Mouse (Mus musculus) midbrain, embryonic 13.5 days (tissue): ENCODE results near the gene Slc25a25. TPM values are rescaled to one million over a fixed set of nuclear protein-coding genes. Genes with fewer than 3 reads are reported as not detected.
"Not testable (repeated sequence)": the region's sequence is repeated elsewhere in the genome, so short reads cannot be mapped to it uniquely, and the experiment has no call there.

ENCODE experiments used
- ATAC-seq: fragments of 200-750 bp; cut with Nextera tagmentation; 2 replicates; pipeline ENCODE4 v1.8.0; 2017; ENCODE audit warnings: mild to moderate bottlenecking, moderate TSS enrichment, moderate library complexity
- H3K27ac ChIP-seq: fragments of 300-500 bp; sonication (generic); 2 replicates; pipeline ENCODE4 v1.5.1; 2015; ENCODE audit warnings: inconsistent platforms, mild to moderate bottlenecking, moderate library complexity
- H3K27me3 ChIP-seq: fragments of 300-500 bp; sonication (generic); 2 replicates; pipeline ENCODE4 v1.6.1; 2015; ENCODE audit warnings: mild to moderate bottlenecking, inconsistent platforms
- H3K36me3 ChIP-seq: fragments of 300-500 bp; sonication (generic); 2 replicates; pipeline ENCODE4 v1.6.1; 2015; ENCODE audit warnings: mild to moderate bottlenecking, inconsistent platforms
- H3K4me1 ChIP-seq: fragments of 300-500 bp; sonication (generic); replicated peaks from 2 replicates; pipeline ENCODE4 v1.6.1; 2015; ENCODE audit warnings: inconsistent platforms
- H3K4me2 ChIP-seq: fragments of 300-500 bp; sonication (generic); replicated peaks from 2 replicates; pipeline ENCODE4 v1.6.1; 2015; ENCODE audit warnings: moderate library complexity, mild to moderate bottlenecking, inconsistent platforms
- H3K4me3 ChIP-seq: fragments of 300-500 bp; sonication (generic); replicated peaks from 2 replicates; pipeline ENCODE4 v1.5.1; 2015; ENCODE audit warnings: mild to moderate bottlenecking, inconsistent platforms
- H3K9ac ChIP-seq: fragments of 300-500 bp; sonication (generic); replicated peaks from 2 replicates; pipeline ENCODE4 v1.6.1; 2015; ENCODE audit warnings: mild to moderate bottlenecking, inconsistent platforms
- H3K9me3 ChIP-seq: fragments of 300-500 bp; sonication (generic); 2 replicates; pipeline ENCODE4 v1.6.1; 2016; ENCODE audit warnings: mild to moderate bottlenecking, inconsistent platforms
- WGBS: fragments of 180-500 bp; shearing (Covaris S2); methylation state at CpG from one replicate; pipeline ENCODE4 v1.1.7; 2015; 5-methylcytosine and 5-hydroxymethylcytosine counted together
- polyA plus RNA-seq: library from polyadenylated mRNA; unstranded; fragments of >200 nt; fragmentation: Nextera tagmentation; extraction: Ambion mirVana; gene quantifications from 2 replicates; pipeline ENCODE4 v1.2.1, GENCODE M21; 2015

Gene Slc25a25
- polyA plus RNA-seq = 45.4 and 50.1 TPM in 2 replicates

- Histone ChIP-seq H3K4me3 (peak within 1 kb of the TSS; percentile 79), H3K36me3 (peaks cover 10% of the 10 kb centered on the region), H3K4me1 (peaks cover 48% of the 10 kb centered on the region), H3K4me2 (peak within 1 kb of the TSS; percentile 78), H3K27ac (peak within 1 kb of the TSS; percentile 94), H3K9ac (peak within 1 kb of the TSS; percentile 85), H3K9me3 (no peaks in the 10 kb centered on the region), H3K27me3 (no peaks in the 10 kb centered on the region)
- ATAC-seq = peak; percentile 93
- WGBS = under 1% methylated on average over 103 of the region's 103 CpGs
These were observed at the start of gene Slc25a25 for GRCm38 (mm10) chr2:32450881-32451844. Gene Slc25a25 (minus strand): TSS chr2:32451445.

- Histone ChIP-seq H3K4me2 (no peak overlapping the region), H3K27ac (no peak overlapping the region), H3K9me3 (no peaks in the 10 kb centered on the region), H3K9ac (no peak overlapping the region), H3K4me1 (no peaks in the 10 kb centered on the region), H3K4me3 (no peak overlapping the region), H3K27me3 (no peaks in the 10 kb centered on the region), H3K36me3 (no peaks in the 10 kb centered on the region)
- ATAC-seq = no peak
- WGBS = 80% methylated on average over 5 of the region's 5 CpGs
These were observed 49.2 kb upstream of the Slc25a25 start for GRCm38 (mm10) chr2:32500461-32500860.

- H3K36me3 ChIP-seq = no peaks in the 10 kb centered on the region
- no peak overlapping the region for H3K27ac ChIP-seq
- no peak overlapping the region for H3K9ac ChIP-seq
- H3K9me3 ChIP-seq = no peaks in the 10 kb centered on the region
- H3K4me2 ChIP-seq = no peak overlapping the region
- no peaks in the 10 kb centered on the region for H3K27me3 ChIP-seq
- no peak for ATAC-seq
- H3K4me3 ChIP-seq = no peak overlapping the region
- 88% methylated on average over 4 of the region's 4 CpGs for WGBS
- H3K4me1 ChIP-seq = no peaks in the 10 kb centered on the region
These were observed 48.1 kb upstream of the Slc25a25 start for GRCm38 (mm10) chr2:32499365-32499764.

- Histone ChIP-seq H3K4me3 (no peak overlapping the region), H3K27me3 (no peaks in the 10 kb centered on the region), H3K36me3 (no peaks in the 10 kb centered on the region), H3K9me3 (no peaks in the 10 kb centered on the region), H3K9ac (no peak overlapping the region), H3K4me2 (no peak overlapping the region), H3K27ac (no peak overlapping the region), H3K4me1 (no peaks in the 10 kb centered on the region)
- 69% methylated on average over 5 of the region's 5 CpGs for WGBS
- no peak for ATAC-seq
These were observed 44.9 kb upstream of the Slc25a25 start for GRCm38 (mm10) chr2:32496190-32496589.

- Histone ChIP-seq H3K9me3 (no peaks in the 10 kb centered on the region), H3K4me3 (no peak overlapping the region), H3K27ac (no peak overlapping the region), H3K4me2 (no peak overlapping the region), H3K9ac (no peak overlapping the region), H3K4me1 (no peaks in the 10 kb centered on the region), H3K36me3 (no peaks in the 10 kb centered on the region), H3K27me3 (no peaks in the 10 kb centered on the region)
- ATAC-seq = no peak
- WGBS = 89% methylated on average over 20 of the region's 20 CpGs
These were observed 44.0 kb upstream of the Slc25a25 start for GRCm38 (mm10) chr2:32495185-32495726.

GRCm38 (mm10) chr2:32494522-32494921 lies 43.3 kb upstream of the Slc25a25 start:
- H3K36me3 ChIP-seq = no peaks in the 10 kb centered on the region
- H3K27me3 ChIP-seq = no peaks in the 10 kb centered on the region
- no peak for ATAC-seq
- no peak overlapping the region for H3K4me2 ChIP-seq
- no peak overlapping the region for H3K9ac ChIP-seq
- H3K4me3 ChIP-seq = no peak overlapping the region
- 65% methylated on average over 2 of the region's 2 CpGs for WGBS
- no peaks in the 10 kb centered on the region for H3K9me3 ChIP-seq
- no peaks in the 10 kb centered on the region for H3K4me1 ChIP-seq
- no peak overlapping the region for H3K27ac ChIP-seq

- Histone ChIP-seq H3K9ac (no peak overlapping the region), H3K4me1 (no peaks in the 10 kb centered on the region), H3K9me3 (no peaks in the 10 kb centered on the region), H3K36me3 (no peaks in the 10 kb centered on the region), H3K27me3 (no peaks in the 10 kb centered on the region), H3K27ac (no peak overlapping the region), H3K4me3 (no peak overlapping the region), H3K4me2 (no peak overlapping the region)
- 80% methylated on average over 12 of the region's 12 CpGs for WGBS
- ATAC-seq = no peak
These were observed 42.1 kb upstream of the Slc25a25 start for GRCm38 (mm10) chr2:32493301-32493701.

- Histone ChIP-seq H3K9me3 (no peaks in the 10 kb centered on the region), H3K27me3 (no peaks in the 10 kb centered on the region), H3K4me1 (no peaks in the 10 kb centered on the region), H3K4me2 (no peak overlapping the region), H3K36me3 (no peaks in the 10 kb centered on the region), H3K4me3 (no peak overlapping the region), H3K9ac (no peak overlapping the region), H3K27ac (no peak overlapping the region)
- no peak for ATAC-seq
- WGBS = 69% methylated on average over 2 of the region's 2 CpGs
These were observed 41.4 kb upstream of the Slc25a25 start for GRCm38 (mm10) chr2:32492661-32493060.

GRCm38 (mm10) chr2:32490730-32491129 lies 39.5 kb upstream of the Slc25a25 start:
- H3K36me3 ChIP-seq, H3K27me3 ChIP-seq, H3K27ac ChIP-seq, H3K4me3 ChIP-seq, ATAC-seq, H3K4me1 ChIP-seq, H3K9me3 ChIP-seq, H3K9ac ChIP-seq, H3K4me2 ChIP-seq: not testable (repeated sequence)

GRCm38 (mm10) chr2:32488679-32489078 lies 37.4 kb upstream of the Slc25a25 start:
- WGBS = 3% methylated on average over 5 of the region's 5 CpGs
- ATAC-seq = peak; percentile 62
- H3K9ac ChIP-seq = no peak overlapping the region

GRCm38 (mm10) chr2:32487124-32487623 lies 35.9 kb upstream of the Slc25a25 start:
- Histone ChIP-seq H3K9ac (no peak overlapping the region), H3K4me3 (no peak overlapping the region), H3K27ac (no peak overlapping the region), H3K4me2 (no peak overlapping the region), H3K36me3 (no peaks in the 10 kb centered on the region), H3K4me1 (no peaks in the 10 kb centered on the region), H3K9me3 (no peaks in the 10 kb centered on the region), H3K27me3 (no peaks in the 10 kb centered on the region)
- WGBS = 5% methylated on average over 6 of the region's 6 CpGs
- peak; percentile 80 for ATAC-seq

More at GRCm38 (mm10) chr2:32488679-32489078, 37.4 kb upstream of the Slc25a25 start:
- Histone ChIP-seq H3K4me3 (no peak overlapping the region), H3K27ac (no peak overlapping the region), H3K9me3 (no peaks in the 10 kb centered on the region), H3K4me2 (no peak overlapping the region), H3K4me1 (no peaks in the 10 kb centered on the region), H3K36me3 (no peaks in the 10 kb centered on the region), H3K27me3 (no peaks in the 10 kb centered on the region)

- WGBS = 94% methylated on average over 9 of the region's 9 CpGs
- H3K4me3 ChIP-seq = no peak overlapping the region
- no peak for ATAC-seq
These were observed 34.9 kb upstream of the Slc25a25 start for GRCm38 (mm10) chr2:32486155-32486554.

More at GRCm38 (mm10) chr2:32486155-32486554, 34.9 kb upstream of the Slc25a25 start:
- no peaks in the 10 kb centered on the region for H3K36me3 ChIP-seq
- no peak overlapping the region for H3K4me2 ChIP-seq
- no peaks in the 10 kb centered on the region for H3K9me3 ChIP-seq
- H3K9ac ChIP-seq = peak overlapping the region; percentile 14; the same call in 1 of the 2 replicates
- H3K27me3 ChIP-seq = no peaks in the 10 kb centered on the region
- no peaks in the 10 kb centered on the region for H3K4me1 ChIP-seq
- H3K27ac ChIP-seq = no peak overlapping the region
